In genomic region chr7:132801509-132801908, GRCm38 (mm10) we compare ENCODE assay signal across 12 mouse cellular contexts. TPM values are rescaled to one million over a fixed set of nuclear protein-coding genes. Genes with fewer than 3 reads are reported as not detected.
A peak's percentile ranks its signal among the peaks of the same experiment; 100 is the strongest.
DNase-seq lines count a peak whose midpoint lies in the region; ATAC-seq and TF ChIP-seq lines count a peak whose summit lies in the region.
"Had no signal": no experiment of that assay in that cellular context is flagged by ENCODE, and none has a peak within 500 bp of the region (broad histone marks: within the 10 kb centered on the region; RNA-seq: fewer than 3 reads in every experiment).

No protein-coding gene starts in this region.

- no peak for DNase-seq in heart, adult 8-10 months (ENCODE audit: low spot score)
- no peak for DNase-seq in liver, embryonic 13.5 days
- DNase-seq in liver, result no peak
- peak; percentile 5 to 6 for DNase-seq in cerebellum, postnatal 14 days
- DNase-seq in layer of hippocampus, postnatal 10 days (ENCODE audit: low spot score in 2 of 2), result no peak
- DNase-seq: adrenal gland, postnatal 25 days; lung, embryonic 14.5 days had no signal

- no peak overlapping the region for H3K4me3 ChIP-seq in heart, embryonic 13.5 days
- no peak overlapping the region for H3K4me3 ChIP-seq in liver, embryonic 13.5 days (replicated peaks)
- no peak overlapping the region for H3K4me3 ChIP-seq in intestine, postnatal 0 days (ENCODE audit: low read depth, low read length)
- H3K4me3 ChIP-seq: embryonic facial prominence, embryonic 15.5 days; midbrain, embryonic 13.5 days had no signal

- no peaks in the 10 kb centered on the region for H3K36me3 ChIP-seq in heart, embryonic 13.5 days
- H3K36me3 ChIP-seq in liver, embryonic 13.5 days, result 0 out of 2 replicates have a peak, but pooled peaks cover 3% of the 10 kb centered on the region
- H3K36me3 ChIP-seq in intestine, postnatal 0 days (ENCODE audit: control insufficient read depth, insufficient read depth), result peaks cover 14% of the 10 kb centered on the region; the same call in 1 of the 2 replicates
- H3K36me3 ChIP-seq: embryonic facial prominence, embryonic 15.5 days had no signal

- peak overlapping the region; percentile 78 for H3K27ac ChIP-seq in heart, embryonic 13.5 days (replicated peaks)
- H3K27ac ChIP-seq in liver, embryonic 13.5 days, result peak overlapping the region; percentile 11; the same call in 1 of the 2 replicates
- H3K27ac ChIP-seq in intestine, postnatal 0 days (ENCODE audit: low read depth, low read length), result no peak overlapping the region
- H3K27ac ChIP-seq: embryonic facial prominence, embryonic 15.5 days; midbrain, embryonic 13.5 days had no signal

- peaks cover 80% of the 10 kb centered on the region for H3K4me1 ChIP-seq in heart, embryonic 13.5 days
- peaks cover 80% of the 10 kb centered on the region for H3K4me1 ChIP-seq in liver, embryonic 13.5 days (replicated peaks)
- H3K4me1 ChIP-seq in intestine, postnatal 0 days (replicated peaks; ENCODE audit: control insufficient read depth, insufficient read depth, low read length), result peaks cover 30% of the 10 kb centered on the region

- no peaks in the 10 kb centered on the region for H3K27me3 ChIP-seq in heart, embryonic 13.5 days (replicated peaks)
- H3K27me3 ChIP-seq in liver, embryonic 13.5 days, result no peaks in the 10 kb centered on the region
- H3K27me3 ChIP-seq in intestine, postnatal 0 days (replicated peaks; ENCODE audit: control insufficient read depth, insufficient read depth, low read length), result no peaks in the 10 kb centered on the region
- H3K27me3 ChIP-seq: embryonic facial prominence, embryonic 15.5 days; midbrain, embryonic 13.5 days had no signal

- no peak for ATAC-seq in heart, embryonic 13.5 days (ENCODE audit: extremely low read depth, insufficient number of reproducible peaks, low FRiP score, low TSS enrichment)
- ATAC-seq in liver, embryonic 13.5 days (ENCODE audit: low read depth), result no peak
- 0 out of 2 replicates have a peak, but pooled peaks have one; percentile 9 for ATAC-seq in intestine, postnatal 0 days
- ATAC-seq in granulocyte monocyte progenitor cell, adult 5-6 weeks (replicated peaks; ENCODE audit: poor library complexity, severe bottlenecking), result no peak
- ATAC-seq: midbrain, embryonic 13.5 days had no signal

- no peak for TF ChIP-seq CTCF in intestine, postnatal 0 days (IDR thresholded peaks at IDR 0.05; ENCODE audit: low read depth)

- no peak overlapping the region for H3K4me2 ChIP-seq in heart, embryonic 13.5 days
- no peak overlapping the region for H3K4me2 ChIP-seq in liver, embryonic 13.5 days
- H3K4me2 ChIP-seq in intestine, postnatal 0 days (replicated peaks; ENCODE audit: low read depth), result no peak overlapping the region
- H3K4me2 ChIP-seq: embryonic facial prominence, embryonic 15.5 days; lung, embryonic 14.5 days; midbrain, embryonic 13.5 days had no signal

- no peaks in the 10 kb centered on the region for H3K9me3 ChIP-seq in heart, embryonic 13.5 days
- no peaks in the 10 kb centered on the region for H3K9me3 ChIP-seq in liver, embryonic 13.5 days (replicated peaks)
- no peaks in the 10 kb centered on the region for H3K9me3 ChIP-seq in intestine, postnatal 0 days (ENCODE audit: control insufficient read depth)
- H3K9me3 ChIP-seq: embryonic facial prominence, embryonic 15.5 days; midbrain, embryonic 13.5 days had no signal

- 83% methylated on average over 5 of the region's 5 CpGs for WGBS in heart, embryonic 13.5 days
- WGBS in liver, embryonic 13.5 days (ENCODE audit: insufficient replicate concordance), result 73% methylated on average over 5 of the region's 5 CpGs
- WGBS in intestine, postnatal 0 days, result 44% methylated on average over 5 of the region's 5 CpGs

- no peak overlapping the region for H3K9ac ChIP-seq in heart, embryonic 13.5 days
- H3K9ac ChIP-seq in liver, embryonic 13.5 days, result no peak overlapping the region
- H3K9ac ChIP-seq in intestine, postnatal 0 days (ENCODE audit: low read depth, low read length), result no peak overlapping the region
- H3K9ac ChIP-seq: embryonic facial prominence, embryonic 15.5 days; lung, embryonic 14.5 days; midbrain, embryonic 13.5 days had no signal

RNA-seq across cellular contexts. Expression of gene Fam53b, which starts 12.2 kb away (rescaled TPM):
- 12.5 and 15.7 TPM in 2 replicates for polyA plus RNA-seq in heart, embryonic 13.5 days (2015; fragmentation: Nextera tagmentation; extraction: Ambion mirVana)
- total RNA-seq in heart, adult 8-10 months (2022), result 10 to 100 TPM; 24.0 to 31.3 (median 26.9) TPM
- polyA plus RNA-seq in liver, embryonic 13.5 days (2015; fragmentation: Nextera tagmentation; extraction: Ambion mirVana), result 19.1 and 21.4 TPM in 2 replicates
- polyA plus RNA-seq in intestine, postnatal 0 days (2015; fragmentation: Nextera tagmentation; extraction: Ambion mirVana), result 13.5 and 17.3 TPM in 2 replicates
- total RNA-seq in granulocyte monocyte progenitor cell, adult 5-6 weeks (2014; fragmentation: Nextera tagmentation), result 20.1 and 27.7 TPM in 2 replicates
- 11.1 and 12.5 TPM in 2 replicates for total RNA-seq in granulocyte monocyte progenitor cell, adult 5-6 weeks (2017)
- 10 to 100 TPM; 17.1 to 17.2 TPM for total RNA-seq in layer of hippocampus, postnatal 10 days (2021)

RNA-seq across cellular contexts. Expression of gene Eef1akmt2, which starts 51.0 kb away (rescaled TPM):
- polyA plus RNA-seq in heart, embryonic 13.5 days (2015; fragmentation: Nextera tagmentation; extraction: Ambion mirVana), result 38.5 and 40.3 TPM in 2 replicates
- 10 to 100 TPM in 2 of 4 experiments, 1 to 10 TPM in 2; 6.2 to 10.0 (median 8.4) TPM for total RNA-seq in heart, adult 8-10 months (2022)
- polyA plus RNA-seq in liver, embryonic 13.5 days (2015; fragmentation: Nextera tagmentation; extraction: Ambion mirVana), result 24.1 and 30.1 TPM in 2 replicates
- polyA plus RNA-seq in intestine, postnatal 0 days (2015; fragmentation: Nextera tagmentation; extraction: Ambion mirVana), result 34.3 and 37.8 TPM in 2 replicates
- total RNA-seq in granulocyte monocyte progenitor cell, adult 5-6 weeks (2014; fragmentation: Nextera tagmentation), result 22.1 and 26.8 TPM in 2 replicates
- 51.4 and 61.2 TPM in 2 replicates for total RNA-seq in granulocyte monocyte progenitor cell, adult 5-6 weeks (2017)
- 10 to 100 TPM; 37.9 to 42.1 TPM for total RNA-seq in layer of hippocampus, postnatal 10 days (2021)

RNA-seq across cellular contexts. Expression of gene Abraxas2, which starts 57.5 kb away (rescaled TPM):
- 25.7 and 28.9 TPM in 2 replicates for polyA plus RNA-seq in heart, embryonic 13.5 days (2015; fragmentation: Nextera tagmentation; extraction: Ambion mirVana)
- total RNA-seq in heart, adult 8-10 months (2022), result 10 to 100 TPM; 16.8 to 21.9 (median 20.5) TPM
- 17.0 and 18.4 TPM in 2 replicates for polyA plus RNA-seq in liver, embryonic 13.5 days (2015; fragmentation: Nextera tagmentation; extraction: Ambion mirVana)
- polyA plus RNA-seq in intestine, postnatal 0 days (2015; fragmentation: Nextera tagmentation; extraction: Ambion mirVana), result 26.0 and 27.1 TPM in 2 replicates
- 43.0 and 44.0 TPM in 2 replicates for total RNA-seq in granulocyte monocyte progenitor cell, adult 5-6 weeks (2014; fragmentation: Nextera tagmentation)
- total RNA-seq in granulocyte monocyte progenitor cell, adult 5-6 weeks (2017), result 36.1 and 40.2 TPM in 2 replicates
- 10 to 100 TPM; 28.2 to 31.6 TPM for total RNA-seq in layer of hippocampus, postnatal 10 days (2021)

Comparison
In these comparisons a context has a peak if more than half of its experiments do, and no peak if none do; other contexts are left out.
1. DNase-seq: peak in cerebellum, postnatal 14 days (2 of 2); none in heart, adult 8-10 months (single experiment), liver, embryonic 13.5 days (single experiment), liver (single experiment) and layer of hippocampus, postnatal 10 days (0 of 2).